Mouse (Mus musculus): Measurements from ENCODE around the gene Dtx3. TPM values are rescaled to one million over a fixed set of nuclear protein-coding genes. Genes with fewer than 3 reads are reported as not detected.

Gene Dtx3
- total RNA-seq (2023): 10 to 100 TPM; 24.6 to 28.6 TPM

DNA sequence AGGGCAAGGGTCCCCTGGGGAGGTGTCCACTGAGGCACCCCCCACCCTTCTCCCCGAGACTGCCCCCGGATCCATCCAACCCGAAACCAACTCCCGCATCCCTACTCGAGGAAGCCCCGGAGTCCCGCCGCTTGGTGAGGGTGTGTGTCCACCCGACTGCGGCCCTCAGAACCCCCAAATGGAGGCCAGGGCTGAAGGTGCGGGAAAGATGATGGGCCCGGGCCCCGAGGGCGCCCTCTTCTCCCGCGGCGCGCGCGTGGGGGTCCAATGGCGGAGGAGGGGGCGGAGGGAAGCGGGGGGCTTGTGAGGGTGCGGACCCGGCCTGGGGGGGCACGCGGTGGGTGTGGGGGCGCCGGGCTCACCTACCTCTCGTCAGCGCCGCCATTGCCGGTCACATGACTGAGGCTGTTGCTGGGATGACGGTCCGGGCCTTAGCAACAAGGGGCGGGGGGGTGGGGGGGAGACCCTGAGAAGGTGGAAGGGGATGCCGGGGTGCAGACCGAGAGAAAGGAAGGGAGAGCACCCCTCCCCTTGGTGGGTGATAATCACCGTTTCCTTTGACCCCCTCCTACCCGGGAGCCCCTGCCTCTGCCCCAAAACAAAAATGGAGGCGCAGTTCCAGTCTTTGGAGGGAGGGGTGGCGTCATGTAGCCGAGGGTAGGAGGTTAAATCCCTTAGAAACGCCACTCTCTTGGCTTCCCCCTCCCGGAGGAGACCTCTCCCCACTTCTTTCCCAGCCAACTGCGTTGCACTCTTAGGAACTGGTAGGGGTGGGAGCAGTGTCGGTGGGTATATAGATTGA lies at the start of gene Dtx3:
Gene Dtx3, minus strand, starts transcription at position 401 of the 802 bp plus-strand sequence.

GRCm38 (mm10) chr10:127211414-127211854 lies 15.9 kb upstream of the Dtx3 start, which contains the start of gene Pip4k2c:
Gene Pip4k2c, minus strand, starts transcription at chr10:127211585.

GRCm38 (mm10) chr10:127189651-127190381 lies 5.7 kb downstream of the Dtx3 start, which contains the start of gene Arhgef25:
Gene Arhgef25, minus strand, starts transcription at chr10:127190083.

DNA sequence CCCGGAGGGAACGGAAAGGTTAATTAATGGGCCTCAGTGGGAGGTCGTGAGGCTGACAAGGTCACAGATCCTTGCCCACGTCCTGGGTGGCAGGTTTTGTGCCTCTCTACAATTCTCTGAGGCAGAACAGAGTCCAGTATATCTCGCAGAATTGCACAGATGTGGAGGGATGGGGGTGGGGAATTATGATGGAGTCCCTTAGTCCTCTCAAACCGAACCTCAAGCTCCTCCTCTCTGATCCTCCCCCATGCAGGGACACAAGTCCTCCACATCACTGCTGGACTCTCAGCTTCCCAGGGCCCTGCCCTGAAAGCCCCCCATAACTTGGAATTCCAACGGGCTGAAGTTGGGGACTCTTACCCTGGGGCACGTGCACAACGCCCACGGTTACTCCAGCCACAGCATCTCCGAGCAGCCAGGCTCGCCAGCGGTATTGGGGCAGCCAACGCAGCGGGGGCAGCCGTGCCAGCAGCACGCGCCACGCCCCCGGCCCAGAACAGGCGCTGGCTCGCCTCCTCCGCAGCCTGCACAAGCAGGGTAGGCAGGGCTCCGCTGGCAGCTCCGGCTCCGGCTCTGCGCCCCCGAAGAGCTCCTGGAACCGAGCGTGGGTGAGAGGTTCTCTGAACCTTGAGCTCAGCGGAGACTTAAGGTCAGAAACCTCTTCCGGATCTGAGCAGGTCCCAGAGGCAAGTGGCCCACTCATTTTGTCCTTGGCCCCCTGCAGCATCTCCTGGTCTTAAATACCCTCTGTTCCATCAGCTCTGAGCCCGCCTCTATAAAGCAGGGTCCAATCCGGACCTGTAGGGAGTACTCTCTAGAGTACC lies 15.4 kb downstream of the Dtx3 start, which contains the start of gene Slc26a10:
Gene Slc26a10, minus strand, starts transcription at position 775 of the 824 bp plus-strand sequence.

DNA sequence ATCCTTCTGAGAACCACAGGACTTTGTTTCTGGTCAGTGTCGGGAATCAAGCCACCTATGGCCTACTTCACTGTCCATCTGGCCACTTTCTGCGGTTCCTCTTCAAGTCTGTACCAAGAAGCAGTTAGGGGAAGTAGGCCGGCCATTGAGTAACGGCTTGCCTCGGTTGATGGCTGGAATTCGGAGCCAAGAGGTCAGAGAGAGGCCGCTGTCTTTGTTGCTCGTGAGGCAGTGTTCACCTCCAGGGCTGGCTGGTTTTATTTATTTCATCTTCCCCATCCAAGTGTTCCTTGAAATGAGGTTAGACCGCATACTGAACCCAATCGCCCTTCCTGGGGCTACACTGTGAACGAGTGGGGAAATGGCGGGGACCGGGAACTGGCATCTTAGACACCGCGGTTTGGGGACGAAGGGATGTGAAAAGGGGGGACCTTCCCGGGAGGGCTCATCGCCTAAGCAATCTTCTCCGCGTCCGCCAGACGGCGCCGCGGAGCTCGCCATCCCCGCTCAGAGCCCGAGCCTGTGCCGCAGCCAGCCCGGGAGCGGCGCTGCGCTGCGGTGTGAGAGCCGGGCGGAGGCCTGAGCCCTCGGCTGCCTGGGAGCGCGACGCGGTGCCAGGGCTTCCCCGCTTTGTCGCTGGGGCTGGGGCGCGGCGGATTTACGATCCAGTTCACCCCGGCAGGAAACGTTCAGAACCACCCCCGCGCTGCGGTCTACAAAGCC lies 30.7 kb downstream of the Dtx3 start, which contains the start of gene B4galnt1:
Gene B4galnt1, plus strand, starts transcription at position 595 of the 723 bp plus-strand sequence.

Other genes starting within 250 kb of the Dtx3 start
- 100 to 1,000 TPM; 124 to 130 TPM for gene Ctdsp2, start 217.0 kb downstream of the Dtx3 start, total RNA-seq (2023)
- under 1 TPM; 0.16 to 0.30 TPM for gene Avil, start 195.0 kb downstream of the Dtx3 start, total RNA-seq (2023)
- 10 to 100 TPM; 12.8 to 15.0 TPM for gene Tsfm, start 164.9 kb downstream of the Dtx3 start, total RNA-seq (2023)
- 1 to 10 TPM; 4.2 to 7.2 TPM for gene Mettl1, start 154.3 kb downstream of the Dtx3 start, total RNA-seq (2023)
- under 1 TPM in 1 of 2 experiments, not detected in 1; 0.30 TPM for gene Eef1akmt3, start 154.2 kb downstream of the Dtx3 start, total RNA-seq (2023)
- not detected for gene Cyp27b1, start 147.5 kb downstream of the Dtx3 start, total RNA-seq (2023)
- under 1 TPM in 1 of 2 experiments, not detected in 1; 0.15 TPM for gene March9, start 135.5 kb downstream of the Dtx3 start, total RNA-seq (2023)
- 10 to 100 TPM; 74.8 to 91.0 TPM for gene Cdk4, start 132.2 kb downstream of the Dtx3 start, total RNA-seq (2023)
- 10 to 100 TPM; 66.0 to 66.3 TPM for gene Tspan31, start 125.5 kb downstream of the Dtx3 start, total RNA-seq (2023)
- 10 to 100 TPM; 32.9 to 33.7 TPM for gene Agap2, start 120.4 kb downstream of the Dtx3 start, total RNA-seq (2023)
- 100 to 1,000 TPM; 136 to 140 TPM for gene Os9, start 74.6 kb downstream of the Dtx3 start, total RNA-seq (2023)
- gene B4galnt1, start 30.5 kb downstream of the Dtx3 start, total RNA-seq (2023): 100 to 1,000 TPM; 257 to 262 TPM
- not detected for gene Slc26a10, start 15.1 kb downstream of the Dtx3 start, total RNA-seq (2023)
- gene Arhgef25, start 5.6 kb downstream of the Dtx3 start, total RNA-seq (2023): under 1 TPM in 1 of 2 experiments, not detected in 1; 0.55 TPM
- gene Pip4k2c, start 15.9 kb upstream of the Dtx3 start, total RNA-seq (2023): 10 to 100 TPM; 20.6 to 21.1 TPM
- gene Kif5a, start 67.6 kb upstream of the Dtx3 start, total RNA-seq (2023): 1 to 10 TPM; 2.4 to 3.3 TPM
- gene Dctn2, start 70.6 kb upstream of the Dtx3 start, total RNA-seq (2023): 100 to 1,000 TPM; 111 to 113 TPM
- gene Mbd6, start 93.3 kb upstream of the Dtx3 start, total RNA-seq (2023): 100 to 1,000 TPM; 116 to 118 TPM
- gene Mars, start 116.1 kb upstream of the Dtx3 start, total RNA-seq (2023): 10 to 100 TPM; 37.6 to 42.2 TPM
- 100 to 1,000 TPM; 216 to 240 TPM for gene Arhgap9, start 126.2 kb upstream of the Dtx3 start, total RNA-seq (2023)
- gene Gli1, start 146.2 kb upstream of the Dtx3 start, total RNA-seq (2023): under 1 TPM in 1 of 2 experiments, not detected in 1; 0.66 TPM
- gene Inhbe, start 158.7 kb upstream of the Dtx3 start, total RNA-seq (2023): not detected
- not detected for gene Inhbc, start 174.7 kb upstream of the Dtx3 start, total RNA-seq (2023)
- 100 to 1,000 TPM in 1 of 2 experiments, 10 to 100 TPM in 1; 98.4 to 116 TPM for gene R3hdm2, start 184.6 kb upstream of the Dtx3 start, total RNA-seq (2023)